Mouse (Mus musculus) stomach, embryonic 14.5 days (tissue): ENCODE measurements around the gene Atp8b3. TPM values are rescaled to one million over a fixed set of nuclear protein-coding genes. Genes with fewer than 3 reads are reported as not detected.

Experiments
- ATAC-seq: fragments of 200-750 bp; cut with Nextera tagmentation; 2 replicates; pipeline ENCODE4 v1.8.0; 2017; ENCODE audit warnings: low read depth, moderate TSS enrichment; ENCODE audit not compliant: insufficient number of reproducible peaks, insufficient read depth, low FRiP score
- H3K27ac ChIP-seq: fragments of 300-500 bp; sonication (generic); 2 replicates; pipeline ENCODE4 v1.5.1; 2014; ENCODE audit warnings: mild to moderate bottlenecking, low read length, moderate library complexity, mixed read lengths
- H3K27me3 ChIP-seq: fragments of 300-500 bp; sonication (generic); 2 replicates; pipeline ENCODE4 v1.6.1; 2014; ENCODE audit warnings: low read length, control low read depth, mixed read lengths; ENCODE audit not compliant: control insufficient read depth, insufficient read depth
- H3K36me3 ChIP-seq: fragments of 300-500 bp; sonication (generic); 2 replicates; pipeline ENCODE4 v1.6.1; 2014; ENCODE audit warnings: mild to moderate bottlenecking, control low read depth, low read length, moderate library complexity, mixed read lengths; ENCODE audit not compliant: control insufficient read depth, insufficient read depth
- H3K4me1 ChIP-seq: fragments of 300-500 bp; sonication (generic); 2 replicates; pipeline ENCODE4 v1.6.1; 2014; ENCODE audit warnings: low read length, control low read depth, mixed read lengths; ENCODE audit not compliant: control insufficient read depth, insufficient read depth
- H3K4me2 ChIP-seq: fragments of 300-500 bp; sonication (generic); replicated peaks from 2 replicates; pipeline ENCODE4 v1.6.1; 2014; ENCODE audit warnings: low read depth, low read length, control low read depth
- H3K4me3 ChIP-seq: fragments of 300-500 bp; sonication (generic); 2 replicates; pipeline ENCODE4 v1.5.1; 2014; ENCODE audit warnings: low read depth, low read length, control low read depth
- H3K9ac ChIP-seq: fragments of 300-500 bp; sonication (generic); replicated peaks from 2 replicates; pipeline ENCODE4 v1.6.1; 2014; ENCODE audit warnings: low read depth, mild to moderate bottlenecking, control low read depth, low read length, moderate library complexity, mixed read lengths
- H3K9me3 ChIP-seq: fragments of 300-500 bp; sonication (generic); 2 replicates; pipeline ENCODE4 v1.6.1; 2016; ENCODE audit warnings: low read depth, low read length, control low read depth; ENCODE audit not compliant: control insufficient read depth
- WGBS: fragments of 180-500 bp; shearing (Covaris S2); extraction: QIAGEN DNeasy Blood & Tissue Kit; methylation state at CpG from one replicate; pipeline ENCODE4 v1.1.7; 2014; 5-methylcytosine and 5-hydroxymethylcytosine counted together
- polyA plus RNA-seq: library from polyadenylated mRNA; unstranded; fragments of >200 nt; fragmentation: Nextera tagmentation; extraction: Ambion mirVana; gene quantifications from 2 replicates; pipeline ENCODE4 v1.2.1, GENCODE M21; 2014

The Atp8b3 gene
- polyA plus RNA-seq, 1 experiment from 2014 or later = 0.25 TPM

DNA sequence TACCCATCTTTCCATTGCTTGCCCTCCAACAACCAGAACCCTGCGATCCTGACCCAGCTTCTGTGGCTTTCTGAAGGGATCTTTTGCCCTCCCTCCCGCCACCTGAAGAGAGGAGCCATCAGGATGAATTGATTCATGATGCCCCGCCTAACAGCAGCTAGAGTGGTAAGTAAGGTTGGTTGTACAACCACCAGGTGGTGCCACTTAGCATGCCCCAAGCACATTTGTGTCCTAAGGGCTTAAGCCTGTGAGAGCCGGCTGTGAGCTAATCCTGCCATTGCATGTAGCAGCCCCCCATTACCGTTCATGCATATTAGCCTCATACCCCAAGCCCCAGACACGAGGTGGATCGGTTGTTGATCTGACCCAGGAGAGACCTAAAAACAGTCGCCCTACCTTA, 40.0 kb upstream of the Atp8b3 start:
- Histone ChIP-seq H3K27ac (peak overlapping the region; percentile 90; the same call in 1 of the 2 replicates), H3K9ac (no peak overlapping the region), H3K9me3 (no peaks in the 10 kb centered on the region), H3K27me3 (no peaks in the 10 kb centered on the region), H3K4me1 (peaks cover 22% of the 10 kb centered on the region; the same call in 1 of the 2 replicates), H3K4me3 (peak overlapping the region; percentile 82; the same call in 1 of the 2 replicates), H3K4me2 (peak overlapping the region; percentile 65), H3K36me3 (peaks cover 6% of the 10 kb centered on the region)
- 9% methylated on average over 8 of the region's 8 CpGs for WGBS
- ATAC-seq = no peak

- peak; percentile 40; the same call in 1 of the 2 replicates for ATAC-seq
- peak overlapping the region; percentile 19 for H3K9ac ChIP-seq
- peak overlapping the region; percentile 65 for H3K4me2 ChIP-seq
- no peaks in the 10 kb centered on the region for H3K27me3 ChIP-seq
- H3K4me3 ChIP-seq = peak overlapping the region; percentile 82
- H3K36me3 ChIP-seq = peaks cover 1% of the 10 kb centered on the region; the same call in 1 of the 2 replicates
- under 1% methylated on average over 29 of the region's 29 CpGs for WGBS
- no peaks in the 10 kb centered on the region for H3K9me3 ChIP-seq
- peaks cover 28% of the 10 kb centered on the region; the same call in 1 of the 2 replicates for H3K4me1 ChIP-seq
- H3K27ac ChIP-seq = peak overlapping the region; percentile 90
Observed at GRCm38 (mm10) chr10:80578131-80578750, 39.3 kb upstream of the Atp8b3 start.

DNA sequence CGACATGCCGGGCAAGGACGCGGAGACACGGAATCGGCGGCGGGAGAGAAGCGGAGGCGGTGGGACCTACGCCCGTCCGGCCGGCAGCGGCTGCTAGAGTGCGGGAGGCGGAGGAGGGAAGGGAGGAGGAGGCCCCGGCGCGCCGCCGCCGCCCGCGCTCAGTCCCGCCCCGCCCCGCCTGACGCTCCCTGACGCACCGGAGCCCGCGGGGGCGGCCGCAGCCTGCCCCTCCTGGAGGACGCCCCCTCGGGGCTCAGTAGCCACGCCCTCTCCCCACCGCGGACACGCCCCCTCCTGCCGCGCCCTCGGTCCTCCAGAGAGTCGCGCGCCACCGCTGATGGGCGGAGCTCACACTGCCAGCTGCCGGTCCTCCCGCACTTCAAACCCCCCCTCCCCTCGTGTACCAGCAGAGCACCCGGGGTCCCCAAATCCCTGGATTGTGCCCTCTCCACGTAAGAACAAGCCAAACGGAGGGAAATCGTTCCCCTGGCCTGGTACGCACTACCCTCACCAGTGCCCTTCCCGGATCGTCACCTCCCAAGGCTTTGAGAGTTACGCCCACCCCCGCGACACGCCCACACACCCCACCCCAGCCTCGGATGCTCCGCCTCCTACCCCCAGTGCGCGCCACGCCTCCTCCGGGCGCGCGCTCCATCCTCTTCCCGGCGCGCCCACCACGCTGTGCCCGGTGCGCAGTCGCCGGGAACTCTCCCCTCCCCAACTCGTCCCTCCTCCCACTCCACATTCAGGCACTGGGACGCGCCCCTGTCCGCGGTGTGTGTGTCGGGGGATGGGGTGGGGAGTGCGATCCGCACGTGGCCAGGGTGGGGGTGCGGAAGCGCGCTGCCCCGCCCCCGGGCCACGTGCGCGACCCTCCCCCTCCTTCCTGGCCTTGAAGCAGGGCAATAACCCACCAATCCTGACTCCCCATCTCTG, 38.5 kb upstream of the Atp8b3 start, which contains the start of gene Klf16:
Klf16 (minus strand) TSS at position 127 of the 936 bp plus-strand sequence.
- no peaks in the 10 kb centered on the region for H3K9me3 ChIP-seq
- H3K4me2 ChIP-seq = peak within 1 kb of the TSS; percentile 65
- no peaks in the 10 kb centered on the region for H3K27me3 ChIP-seq
- 1% methylated on average over 70 of the region's 97 CpGs for WGBS
- H3K4me3 ChIP-seq = peak within 1 kb of the TSS; percentile 82
- H3K4me1 ChIP-seq = peaks cover 32% of the 10 kb centered on the region; the same call in 1 of the 2 replicates
- H3K27ac ChIP-seq = peak within 1 kb of the TSS; percentile 90
- H3K36me3 ChIP-seq = no peaks in the 10 kb centered on the region; the same call in 1 of the 2 replicates
- peak; percentile 83 for ATAC-seq
- H3K9ac ChIP-seq = peak within 1 kb of the TSS; percentile 74

DNA sequence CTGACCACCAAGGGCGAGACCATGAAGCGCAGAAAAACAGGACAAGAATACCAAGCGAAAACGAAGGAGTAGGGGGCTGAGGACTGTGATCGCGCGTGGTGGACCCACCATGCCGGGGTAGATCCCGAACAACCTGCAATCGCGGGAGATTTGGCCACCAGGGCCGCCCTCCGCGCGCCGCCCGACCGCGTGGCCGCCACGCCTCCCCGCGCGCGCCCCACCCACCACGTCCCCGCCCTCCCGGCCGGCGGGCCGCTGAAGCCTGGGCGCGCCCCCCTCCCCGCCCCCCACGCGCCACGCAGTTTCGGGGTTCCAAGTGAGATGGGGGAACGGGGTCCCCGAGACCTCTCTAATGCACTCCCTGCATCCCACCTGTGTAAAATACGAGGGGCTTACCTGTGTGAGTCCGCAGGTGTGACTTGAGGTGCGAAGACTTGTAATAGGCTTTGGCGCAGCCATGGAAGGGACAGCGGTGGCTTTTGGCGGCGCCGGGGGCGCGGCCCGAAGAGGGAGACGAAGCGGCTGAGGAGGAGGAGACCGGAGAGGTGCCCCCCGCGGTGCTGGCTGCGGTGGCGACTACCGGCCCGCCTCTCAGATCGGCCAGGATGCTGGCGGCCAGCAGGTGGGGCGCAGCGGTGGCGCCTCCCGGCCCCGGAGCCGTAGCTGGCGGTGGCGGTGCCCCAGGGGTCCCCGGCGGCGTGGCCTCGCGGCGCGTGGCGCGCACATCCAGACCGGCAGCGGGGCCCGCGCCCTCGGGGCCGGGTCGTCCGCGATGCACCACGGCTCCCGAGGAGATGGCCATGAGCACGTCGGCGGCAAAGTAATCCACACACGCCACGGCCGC, 37.6 kb upstream of the Atp8b3 start:
- Histone ChIP-seq H3K4me2 (peak overlapping the region; percentile 65), H3K27ac (peak overlapping the region; percentile 88), H3K4me1 (peaks cover 40% of the 10 kb centered on the region), H3K9me3 (no peaks in the 10 kb centered on the region), H3K27me3 (no peaks in the 10 kb centered on the region), H3K4me3 (peak overlapping the region; percentile 82), H3K9ac (peak overlapping the region; percentile 74), H3K36me3 (no peaks in the 10 kb centered on the region)
- no peak for ATAC-seq
- under 1% methylated on average over 79 of the region's 96 CpGs for WGBS

DNA sequence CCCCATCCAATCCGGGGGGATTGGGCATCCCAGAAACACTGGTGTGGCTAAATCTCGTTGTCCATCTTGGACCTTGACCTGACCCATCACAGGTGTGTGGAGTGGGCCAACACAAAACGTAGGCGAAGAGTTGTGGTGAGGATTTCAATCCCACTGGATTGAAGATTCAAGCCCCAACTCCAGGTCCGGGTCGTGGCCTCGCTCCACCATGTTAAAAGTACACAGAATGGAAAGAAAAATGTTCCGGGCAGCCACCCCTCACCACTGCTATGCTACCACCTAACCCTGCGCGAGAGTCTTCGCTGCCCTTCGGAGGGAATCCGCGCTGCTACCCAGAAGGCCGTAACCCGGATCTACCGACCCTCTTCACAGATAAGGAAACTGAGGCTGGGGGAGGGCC, 37.0 kb upstream of the Atp8b3 start:
- peak overlapping the region; percentile 82 for H3K4me3 ChIP-seq
- no peak overlapping the region for H3K27ac ChIP-seq
- H3K9ac ChIP-seq = peak overlapping the region; percentile 74
- WGBS = 12% methylated on average over 17 of the region's 17 CpGs
- no peaks in the 10 kb centered on the region for H3K9me3 ChIP-seq
- peaks cover 46% of the 10 kb centered on the region for H3K4me1 ChIP-seq
- H3K36me3 ChIP-seq = no peaks in the 10 kb centered on the region
- H3K4me2 ChIP-seq = peak overlapping the region; percentile 65
- H3K27me3 ChIP-seq = no peaks in the 10 kb centered on the region
- ATAC-seq = no peak

GRCm38 (mm10) chr10:80574896-80575295, 36.0 kb upstream of the Atp8b3 start:
- Histone ChIP-seq H3K36me3 (no peaks in the 10 kb centered on the region), H3K4me2 (peak overlapping the region; percentile 65; the same call in 1 of the 2 replicates), H3K9ac (no peak overlapping the region), H3K9me3 (no peaks in the 10 kb centered on the region), H3K4me1 (peaks cover 54% of the 10 kb centered on the region), H3K4me3 (no peak overlapping the region), H3K27ac (no peak overlapping the region), H3K27me3 (no peaks in the 10 kb centered on the region)
- WGBS = 68% methylated on average over 3 of the region's 3 CpGs
- ATAC-seq = no peak

- Histone ChIP-seq H3K27me3 (no peaks in the 10 kb centered on the region), H3K4me2 (peak overlapping the region; percentile 12; the same call in 1 of the 2 replicates), H3K27ac (no peak overlapping the region; the same call in 1 of the 2 replicates), H3K9ac (no peak overlapping the region), H3K9me3 (no peaks in the 10 kb centered on the region), H3K4me1 (peaks cover 59% of the 10 kb centered on the region), H3K36me3 (no peaks in the 10 kb centered on the region), H3K4me3 (no peak overlapping the region)
- no peak for ATAC-seq
- WGBS = 61% methylated on average over 9 of the region's 9 CpGs
Observed at GRCm38 (mm10) chr10:80573944-80574343, 35.0 kb upstream of the Atp8b3 start.
